Mouse (Mus musculus) CH12.LX (cell line): ENCODE results near the gene Cacnb2.

Experiments
- EP300 ChIP-seq: IDR thresholded peaks from 2 replicates; pipeline ENCODE4 v1.6.1; 2011; ENCODE audit warnings: low read length, improper control_type of control experiment
- ETS1 ChIP-seq: conservative IDR thresholded peaks from 2 replicates; pipeline ENCODE4 v1.6.1; 2012; ENCODE audit warnings: low read depth, mild to moderate bottlenecking, inconsistent platforms, low read length, improper control_type of control experiment, moderate library complexity
- MAX ChIP-seq: IDR thresholded peaks from 2 replicates; pipeline ENCODE4 v1.6.1; 2011; ENCODE audit warnings: low read length, improper control_type of control experiment
- POLR2A ChIP-seq: IDR thresholded peaks from 2 replicates; pipeline ENCODE4 v1.6.1; 2011; ENCODE audit warnings: low read depth, mild to moderate bottlenecking, improper control_type of control experiment, low read length
- ZMIZ1 ChIP-seq: IDR thresholded peaks from 2 replicates; pipeline ENCODE4 v1.6.1; 2012; ENCODE audit warnings: low read depth, mild to moderate bottlenecking, inconsistent platforms, low read length, improper control_type of control experiment
- ZNF384 ChIP-seq: IDR thresholded peaks from 2 replicates; pipeline ENCODE4 v1.6.1; 2012; ENCODE audit warnings: low read depth, low read length, improper control_type of control experiment, inconsistent platforms

GRCm38 (mm10) chr2:14831308-14831707 is 228.4 kb downstream of the Cacnb2 start:
- TF ChIP-seq ZMIZ1 (no peak), POLR2A (no peak), ETS1 (no peak), EP300 (no peak), ZNF384 (no peak), MAX (no peak)
